Mouse (Mus musculus) kidney, embryonic 16.5 days (tissue): ENCODE data around the gene Tex2. TPM values are rescaled to one million over a fixed set of nuclear protein-coding genes. Genes with fewer than 3 reads are reported as not detected.

ENCODE experiments used
- ATAC-seq: fragments of 200-750 bp; cut with Nextera tagmentation; 2 replicates; pipeline ENCODE4 v1.8.0; 2017; ENCODE audit warnings: moderate TSS enrichment; ENCODE audit not compliant: low FRiP score, low TSS enrichment
- H3K27ac ChIP-seq: fragments of 300-500 bp; sonication (generic); 2 replicates; pipeline ENCODE4 v1.5.1; 2014; ENCODE audit warnings: low read length
- H3K27me3 ChIP-seq: fragments of 300-500 bp; sonication (generic); 2 replicates; pipeline ENCODE4 v1.6.1; 2014; ENCODE audit warnings: low read length, control low read depth, mixed read lengths; ENCODE audit not compliant: insufficient read depth
- H3K36me3 ChIP-seq: fragments of 300-500 bp; sonication (generic); 2 replicates; pipeline ENCODE4 v1.6.1; 2014; ENCODE audit warnings: low read length, control low read depth, mixed read lengths; ENCODE audit not compliant: insufficient read depth
- H3K4me1 ChIP-seq: fragments of 300-500 bp; sonication (generic); 2 replicates; pipeline ENCODE4 v1.6.1; 2014; ENCODE audit warnings: low read length, control low read depth, mixed read lengths; ENCODE audit not compliant: insufficient read depth
- H3K4me2 ChIP-seq: fragments of 300-500 bp; sonication (generic); replicated peaks from 2 replicates; pipeline ENCODE4 v1.6.1; 2014; ENCODE audit warnings: low read depth, low read length
- H3K4me3 ChIP-seq: fragments of 300-500 bp; sonication (generic); 2 replicates; pipeline ENCODE4 v1.5.1; 2014; ENCODE audit warnings: mild to moderate bottlenecking, low read length
- H3K9ac ChIP-seq: fragments of 300-500 bp; sonication (generic); replicated peaks from 2 replicates; pipeline ENCODE4 v1.6.1; 2014; ENCODE audit warnings: low read length
- H3K9me3 ChIP-seq: fragments of 300-500 bp; sonication (generic); 2 replicates; pipeline ENCODE4 v1.6.1; 2016; ENCODE audit warnings: low read length, control low read depth
- WGBS: fragments of 180-500 bp; shearing (Covaris S2); extraction: QIAGEN DNeasy Blood & Tissue Kit; methylation state at CpG from one replicate; pipeline ENCODE4 v1.1.7; 2014; 5-methylcytosine and 5-hydroxymethylcytosine counted together
- polyA plus RNA-seq: library from polyadenylated mRNA; unstranded; fragments of >200 nt; fragmentation: Nextera tagmentation; extraction: Ambion mirVana; gene quantifications from 2 replicates; pipeline ENCODE4 v1.2.1, GENCODE M21; 2015

The Tex2 gene
- polyA plus RNA-seq, 1 experiment from 2014 or later, result 10.3 TPM

DNA sequence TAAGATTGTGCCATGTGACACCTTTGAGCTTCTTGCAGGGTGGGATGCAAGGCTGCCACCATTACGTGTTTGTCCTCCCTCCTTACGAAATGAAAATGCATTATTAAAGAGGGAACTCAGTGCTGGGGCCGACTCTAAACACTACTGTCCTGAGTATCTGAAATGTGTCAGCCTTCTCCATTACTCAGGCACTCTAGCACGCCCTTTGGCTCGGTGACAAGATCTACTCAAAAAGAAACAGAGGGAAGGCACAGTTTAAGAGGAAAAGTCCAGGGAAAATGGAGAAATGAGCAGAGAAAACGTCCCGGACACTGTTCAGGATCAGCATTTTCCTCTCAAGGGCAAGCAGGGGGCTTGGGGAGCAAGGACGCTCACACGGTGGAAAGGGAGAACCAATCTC, 40.3 kb downstream of the Tex2 start:
- 36% methylated on average over 9 of the region's 9 CpGs for WGBS
- no peak for ATAC-seq
- Histone ChIP-seq H3K9ac (peak overlapping the region; percentile 59), H3K9me3 (no peaks in the 10 kb centered on the region), H3K4me3 (no peak overlapping the region), H3K36me3 (no peaks in the 10 kb centered on the region), H3K27me3 (no peaks in the 10 kb centered on the region), H3K4me1 (peaks cover 27% of the 10 kb centered on the region), H3K27ac (0 out of 2 replicates have a peak overlapping the region, but pooled peaks have one; percentile 29), H3K4me2 (no peak overlapping the region)

DNA sequence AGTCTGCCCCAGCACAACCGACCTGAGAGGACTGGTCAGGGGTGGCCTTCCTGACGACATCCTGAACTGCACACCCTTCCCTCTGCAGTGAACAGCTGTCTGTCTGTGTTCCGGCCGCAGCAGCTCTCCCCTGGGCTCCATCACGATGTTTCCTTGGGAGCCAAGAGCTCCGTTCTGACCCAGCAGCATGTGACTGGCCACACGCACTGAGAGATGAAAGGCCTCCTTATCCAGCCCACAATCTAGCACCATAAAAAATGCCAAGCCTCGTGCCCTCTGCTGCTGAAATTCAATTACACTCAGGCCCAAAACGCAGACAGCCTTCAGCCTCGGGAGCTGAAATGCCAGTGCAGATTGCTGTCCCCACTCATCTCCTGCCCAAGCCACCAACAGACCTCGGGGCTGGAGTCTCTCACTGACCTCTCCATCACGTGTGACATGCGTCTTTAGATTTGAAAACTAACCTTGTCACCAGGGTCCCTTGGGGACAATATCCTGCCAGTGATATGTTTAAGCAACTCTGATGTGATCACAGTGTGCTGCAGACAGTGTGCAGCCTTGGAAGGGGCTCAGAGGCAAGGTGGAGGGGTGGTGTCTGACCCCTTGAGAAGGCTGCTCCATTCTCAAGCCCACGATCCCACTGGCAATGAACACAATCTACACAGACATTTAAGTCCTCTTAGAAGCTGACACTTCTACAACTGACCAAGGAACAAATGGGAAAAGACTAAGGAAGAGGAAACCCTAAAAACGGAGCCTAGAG, 41.0 kb downstream of the Tex2 start:
- Histone ChIP-seq H3K36me3 (peaks cover 5% of the 10 kb centered on the region; the same call in 1 of the 2 replicates), H3K4me1 (peaks cover 27% of the 10 kb centered on the region), H3K27me3 (no peaks in the 10 kb centered on the region), H3K4me3 (no peak overlapping the region), H3K9me3 (no peaks in the 10 kb centered on the region), H3K4me2 (no peak overlapping the region), H3K9ac (0 out of 2 replicates have a peak overlapping the region, but pooled peaks have one; percentile 19), H3K27ac (no peak overlapping the region)
- WGBS, result 17% methylated on average over 15 of the region's 15 CpGs
- peak; percentile 69 for ATAC-seq

DNA sequence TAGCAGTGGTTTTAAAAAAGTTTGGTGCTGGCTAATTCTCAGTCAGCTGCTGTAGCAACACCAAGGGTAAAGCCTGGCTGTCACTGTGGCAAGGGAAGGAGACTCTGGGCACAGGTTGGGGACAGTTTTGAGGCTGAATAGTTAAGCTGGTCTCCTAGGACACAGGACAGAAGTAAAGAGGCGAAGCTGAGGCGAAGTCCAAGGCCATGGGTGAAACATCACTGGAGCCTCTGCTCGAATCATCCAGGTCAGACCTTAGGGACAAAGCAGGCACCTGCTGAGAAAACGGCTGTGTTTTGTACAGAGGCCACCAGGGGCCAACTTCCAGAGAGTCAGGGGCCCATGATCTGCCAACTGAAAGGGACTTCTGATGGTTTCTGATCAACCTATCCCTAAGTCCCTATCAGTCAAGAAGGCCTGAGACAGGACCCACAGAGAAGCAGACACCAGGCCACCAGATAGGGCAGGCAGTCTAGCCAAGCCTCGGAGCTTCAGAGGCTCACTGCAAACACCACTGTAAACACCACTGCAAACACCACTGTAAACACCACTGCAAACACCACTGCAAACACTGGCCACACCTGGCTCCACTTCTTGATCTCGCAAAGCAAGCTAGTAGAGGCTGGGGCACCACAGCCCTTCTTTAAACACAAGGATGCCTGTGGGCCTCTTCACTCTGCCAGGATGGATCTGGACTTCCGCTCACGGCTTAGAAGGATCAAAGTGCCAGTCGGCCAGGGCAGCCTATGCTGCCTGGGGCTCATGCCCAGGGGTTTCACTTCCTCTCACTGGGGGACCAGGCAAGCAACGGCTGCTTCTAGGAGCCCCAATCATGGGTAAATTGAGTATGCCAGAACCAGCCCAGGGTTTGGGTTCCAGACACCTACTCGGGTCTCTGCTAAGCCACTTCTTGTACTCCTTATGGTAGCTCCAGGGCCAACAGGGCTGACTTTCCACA, 41.9 kb downstream of the Tex2 start:
- Histone ChIP-seq H3K4me3 (no peak overlapping the region), H3K9me3 (no peaks in the 10 kb centered on the region), H3K4me2 (no peak overlapping the region), H3K4me1 (peaks cover 27% of the 10 kb centered on the region), H3K36me3 (peaks cover 14% of the 10 kb centered on the region), H3K9ac (0 out of 2 replicates have a peak overlapping the region, but pooled peaks have one; percentile 19), H3K27me3 (no peaks in the 10 kb centered on the region), H3K27ac (no peak overlapping the region)
- no peak for ATAC-seq
- 81% methylated on average over 11 of the region's 11 CpGs for WGBS

DNA sequence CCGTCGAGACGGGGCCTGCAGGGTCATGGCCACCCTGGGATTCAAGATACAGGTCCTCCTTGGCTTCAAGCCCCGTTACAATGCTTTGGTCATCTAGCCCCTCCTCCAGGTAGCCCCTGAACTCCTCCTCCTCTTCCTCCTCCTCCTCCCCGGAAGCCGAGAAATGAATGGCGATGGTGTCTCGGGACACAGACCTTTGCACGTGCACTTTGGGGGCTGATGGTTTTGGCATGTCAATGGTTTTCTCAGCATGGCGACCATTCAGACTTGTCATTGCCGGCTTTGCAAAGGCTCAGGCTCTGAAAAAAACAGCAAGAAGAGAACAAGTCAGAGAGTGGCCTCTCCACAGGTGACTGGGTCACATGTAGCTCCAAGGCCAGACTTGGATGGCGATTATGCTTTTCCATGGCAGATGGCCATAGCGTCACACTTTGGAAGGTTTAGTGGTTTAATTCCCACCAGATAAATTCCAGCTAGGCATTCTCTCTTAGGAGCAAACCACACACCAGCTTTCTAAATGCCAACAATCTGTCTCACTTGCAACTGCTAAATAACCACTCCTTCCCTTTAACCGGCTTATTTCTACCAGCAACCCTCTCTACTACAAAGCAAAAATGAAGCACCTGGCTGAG, 44.8 kb downstream of the Tex2 start:
- no peak for ATAC-seq
- Histone ChIP-seq H3K4me3 (no peak overlapping the region), H3K27ac (no peak overlapping the region), H3K9me3 (no peaks in the 10 kb centered on the region), H3K9ac (no peak overlapping the region), H3K4me1 (peaks cover 24% of the 10 kb centered on the region), H3K36me3 (peaks cover 16% of the 10 kb centered on the region), H3K4me2 (no peak overlapping the region), H3K27me3 (no peaks in the 10 kb centered on the region)
- WGBS, result 86% methylated on average over 14 of the region's 14 CpGs

DNA sequence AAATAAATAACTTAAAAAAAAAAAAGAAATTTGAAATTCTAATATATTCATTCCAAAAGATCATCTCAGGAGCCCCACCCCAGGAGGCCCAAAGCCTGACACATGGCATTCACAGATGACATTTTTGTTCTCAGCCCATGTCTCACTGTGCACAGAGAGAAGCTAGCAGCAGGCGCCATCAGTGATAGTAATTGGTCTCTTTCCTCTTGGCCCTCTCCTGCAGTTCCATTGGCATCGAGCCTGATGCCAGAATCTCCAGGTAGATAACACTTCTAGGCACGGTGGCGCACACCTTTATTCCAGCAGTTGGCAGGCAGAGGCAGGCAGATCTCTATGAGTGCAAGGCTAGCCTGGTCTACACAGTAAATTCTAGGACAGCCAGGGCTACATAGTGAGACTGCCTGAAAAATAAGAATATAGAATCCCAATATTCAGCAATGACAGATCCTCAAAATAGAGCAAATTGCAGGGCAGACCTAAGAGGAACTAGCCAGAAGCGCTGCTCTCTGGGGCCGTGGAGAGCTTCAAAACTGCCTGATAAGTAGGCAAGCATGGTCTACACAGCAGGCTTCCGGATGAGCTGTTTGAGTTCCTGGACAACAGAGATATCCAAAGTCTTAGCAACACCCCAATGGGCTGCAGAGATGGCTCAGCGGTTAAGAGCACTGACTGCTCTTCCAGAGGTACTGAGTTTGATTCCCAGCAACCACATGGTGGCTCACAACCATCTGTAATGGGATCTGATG, 47.0 kb downstream of the Tex2 start:
- Histone ChIP-seq H3K4me2 (no peak overlapping the region), H3K9me3 (no peaks in the 10 kb centered on the region), H3K36me3 (peaks cover 16% of the 10 kb centered on the region), H3K9ac (no peak overlapping the region), H3K27me3 (no peaks in the 10 kb centered on the region), H3K27ac (no peak overlapping the region), H3K4me1 (0 out of 2 replicates have a peak, but pooled peaks cover 3% of the 10 kb centered on the region), H3K4me3 (no peak overlapping the region)
- 98% methylated on average over 8 of the region's 8 CpGs for WGBS
- no peak for ATAC-seq

DNA sequence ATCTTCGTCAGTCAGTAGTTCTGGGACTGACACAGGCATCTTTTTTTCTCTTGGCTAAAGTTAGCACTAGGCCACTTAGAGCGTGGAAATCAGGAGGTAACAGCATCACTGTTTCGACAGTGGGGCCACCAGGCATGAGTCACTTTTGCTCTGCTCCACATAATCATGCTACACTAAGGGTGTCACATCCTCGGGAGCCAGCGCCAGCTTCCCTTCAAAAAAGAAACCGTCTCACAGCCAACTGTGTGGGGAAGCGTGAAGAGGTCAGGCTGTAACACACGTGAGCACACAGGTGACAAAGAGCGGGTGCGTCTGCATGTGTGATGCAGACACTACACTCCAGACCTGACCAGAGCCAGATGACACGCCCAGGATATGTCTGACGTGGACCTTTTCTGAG, 49.0 kb downstream of the Tex2 start:
- no peak for ATAC-seq
- 71% methylated on average over 12 of the region's 12 CpGs for WGBS
- H3K4me2 ChIP-seq, result no peak overlapping the region
- H3K36me3 ChIP-seq, result peaks cover 16% of the 10 kb centered on the region
- no peak overlapping the region for H3K9ac ChIP-seq
- no peak overlapping the region for H3K4me3 ChIP-seq
- H3K27ac ChIP-seq, result no peak overlapping the region
- H3K27me3 ChIP-seq, result no peaks in the 10 kb centered on the region
- no peaks in the 10 kb centered on the region for H3K9me3 ChIP-seq
- 0 out of 2 replicates have a peak, but pooled peaks cover 3% of the 10 kb centered on the region for H3K4me1 ChIP-seq

DNA sequence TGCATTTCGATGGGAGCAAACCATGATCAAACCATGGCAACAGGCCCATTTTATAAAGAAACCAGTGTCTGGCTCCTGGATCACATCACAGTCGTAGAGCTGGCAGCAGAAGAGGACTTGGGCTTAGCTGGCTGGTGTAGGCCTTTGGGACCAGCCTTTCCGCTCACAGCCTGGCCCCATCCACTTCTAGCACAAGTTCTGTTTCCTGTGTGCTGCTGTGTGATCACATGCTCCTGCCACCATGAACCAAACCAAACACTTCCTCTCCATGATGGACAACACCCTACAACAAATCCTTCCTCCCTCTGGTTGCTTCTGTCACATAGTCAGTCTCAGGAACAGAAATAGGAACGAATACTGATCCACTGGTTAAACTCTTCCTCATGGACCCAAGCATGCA, 50.5 kb downstream of the Tex2 start:
- peaks cover 10% of the 10 kb centered on the region; the same call in 1 of the 2 replicates for H3K4me1 ChIP-seq
- H3K9ac ChIP-seq, result no peak overlapping the region
- no peaks in the 10 kb centered on the region for H3K9me3 ChIP-seq
- no peak overlapping the region for H3K4me3 ChIP-seq
- H3K4me2 ChIP-seq, result no peak overlapping the region
- ATAC-seq, result no peak
- no peaks in the 10 kb centered on the region for H3K27me3 ChIP-seq
- peaks cover 16% of the 10 kb centered on the region for H3K36me3 ChIP-seq
- 89% methylated on average over 4 of the region's 4 CpGs for WGBS
- H3K27ac ChIP-seq, result no peak overlapping the region

DNA sequence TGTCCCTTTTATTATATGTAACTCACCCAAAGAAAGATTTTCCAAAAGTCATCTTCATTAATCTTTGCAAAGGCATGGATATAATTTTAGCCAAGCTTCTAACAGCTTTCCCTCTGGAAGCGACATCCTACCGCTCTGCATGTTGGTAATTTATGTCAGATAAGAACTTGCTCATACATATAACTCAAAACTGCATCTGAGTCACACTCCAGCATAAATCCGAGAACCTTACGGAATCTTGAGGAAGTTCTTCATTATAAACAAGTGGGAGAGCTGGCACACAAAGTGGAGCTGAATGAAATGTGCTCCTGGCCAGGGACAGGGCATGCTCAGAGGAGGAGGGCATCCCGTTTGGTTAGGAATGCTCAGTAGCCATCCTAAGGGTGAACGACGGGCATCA, 53.5 kb downstream of the Tex2 start:
- 80% methylated on average over 7 of the region's 7 CpGs for WGBS
- no peaks in the 10 kb centered on the region for H3K27me3 ChIP-seq
- peaks cover 29% of the 10 kb centered on the region for H3K4me1 ChIP-seq
- no peak for ATAC-seq
- H3K9ac ChIP-seq, result no peak overlapping the region
- H3K9me3 ChIP-seq, result no peaks in the 10 kb centered on the region
- H3K36me3 ChIP-seq, result no peaks in the 10 kb centered on the region
- H3K4me3 ChIP-seq, result no peak overlapping the region
- no peak overlapping the region for H3K4me2 ChIP-seq
- no peak overlapping the region for H3K27ac ChIP-seq

DNA sequence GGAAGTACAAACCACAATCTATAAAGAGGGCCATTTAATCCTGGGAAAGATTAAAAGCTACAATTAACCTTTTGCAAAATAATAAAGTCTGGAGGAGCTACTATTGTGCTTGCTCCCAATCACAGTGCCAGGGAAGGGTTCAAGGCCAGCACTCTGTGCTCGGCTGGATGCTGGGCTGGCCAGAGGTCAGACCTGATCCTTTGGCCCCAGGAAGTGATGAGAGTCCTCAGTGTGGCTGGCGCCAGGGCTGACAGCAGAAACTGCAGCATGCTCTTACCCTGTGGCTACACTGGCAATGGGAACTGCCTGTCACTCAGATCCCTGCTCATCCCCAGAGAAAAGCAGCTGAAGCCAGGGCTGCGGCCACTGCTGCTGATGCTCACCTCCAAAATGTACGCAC, 55.2 kb downstream of the Tex2 start:
- H3K4me3 ChIP-seq, result no peak overlapping the region
- no peak overlapping the region for H3K9ac ChIP-seq
- whole genome bisulfite sequencing, result 67% methylated on average over 4 of the region's 4 CpGs
- no peak overlapping the region for H3K4me2 ChIP-seq
- H3K4me1 ChIP-seq, result peaks cover 26% of the 10 kb centered on the region
- no peaks in the 10 kb centered on the region for H3K27me3 ChIP-seq
- no peak overlapping the region for H3K27ac ChIP-seq
- ATAC-seq, result no peak
- no peaks in the 10 kb centered on the region for H3K9me3 ChIP-seq
- no peaks in the 10 kb centered on the region for H3K36me3 ChIP-seq
